Mouse (Mus musculus) myocyte (in vitro differentiated cells): ENCODE results near the gene Zfp986. TPM values are rescaled to one million over a fixed set of nuclear protein-coding genes. Genes with fewer than 3 reads are reported as not detected.

ENCODE experiments used
- polyA plus RNA-seq: library from polyadenylated mRNA; unstranded; fragments of >200 nt; fragmentation: generic; extraction: Trizol; gene quantifications from one replicate; pipeline ENCODE4 v1.2.1, GENCODE M21; 2012; ENCODE audit warnings: missing spikeins

Zfp986 gene
- polyA plus RNA-seq, 1 experiment: not detected

Other genes starting within 250 kb of the Zfp986 start
- gene Zfp980, start 198.1 kb upstream of the Zfp986 start, polyA plus RNA-seq: 0.13 TPM
- not detected for gene Zfp987, start 228.5 kb downstream of the Zfp986 start, polyA plus RNA-seq